Mouse (Mus musculus) midbrain, embryonic 14.5 days (tissue): ENCODE data around the gene Bmper. TPM values are rescaled to one million over a fixed set of nuclear protein-coding genes. Genes with fewer than 3 reads are reported as not detected.

Source experiments
- ATAC-seq: fragments of 200-750 bp; cut with Nextera tagmentation; 2 replicates; pipeline ENCODE4 v1.8.0; 2017; ENCODE audit warnings: moderate number of reproducible peaks, moderate library complexity; ENCODE audit not compliant: low FRiP score, low TSS enrichment
- DNase-seq: peaks from one replicate; pipeline ENCODE4 v3.0.0-alpha.2; 2015
- H3K27ac ChIP-seq: fragments of 300-500 bp; sonication (generic); replicated peaks from 2 replicates; pipeline ENCODE4 v1.5.1; 2014; ENCODE audit warnings: mild to moderate bottlenecking, low read depth, low read length, moderate library complexity
- H3K27me3 ChIP-seq: fragments of 300-500 bp; sonication (generic); 2 replicates; pipeline ENCODE4 v1.6.1; 2014; ENCODE audit warnings: low read length, control low read depth, mixed read lengths; ENCODE audit not compliant: control insufficient read depth, insufficient read depth
- H3K36me3 ChIP-seq: fragments of 300-500 bp; sonication (generic); 2 replicates; pipeline ENCODE4 v1.6.1; 2014; ENCODE audit warnings: low read length, control low read depth; ENCODE audit not compliant: control insufficient read depth, insufficient read depth
- H3K4me1 ChIP-seq: fragments of 300-500 bp; sonication (generic); 2 replicates; pipeline ENCODE4 v1.6.1; 2014; ENCODE audit warnings: mild to moderate bottlenecking, antibody characterized with exemption, low read length, control low read depth; ENCODE audit not compliant: control insufficient read depth, insufficient read depth
- H3K4me2 ChIP-seq: fragments of 300-500 bp; sonication (generic); 2 replicates; pipeline ENCODE4 v1.6.1; 2014; ENCODE audit warnings: mild to moderate bottlenecking, low read length, moderate library complexity
- H3K4me3 ChIP-seq: fragments of 300-500 bp; sonication (generic); replicated peaks from 2 replicates; pipeline ENCODE4 v1.5.1; 2014; ENCODE audit warnings: low read depth, low read length
- H3K9ac ChIP-seq: fragments of 300-500 bp; sonication (generic); replicated peaks from 2 replicates; pipeline ENCODE4 v1.6.1; 2014; ENCODE audit warnings: mild to moderate bottlenecking, low read length, moderate library complexity
- H3K9me3 ChIP-seq: fragments of 300-500 bp; sonication (generic); 2 replicates; pipeline ENCODE4 v1.6.1; 2016; ENCODE audit warnings: low read length, control low read depth, mixed read lengths; ENCODE audit not compliant: control insufficient read depth
- WGBS: fragments of 180-500 bp; shearing (Covaris S2); extraction: QIAGEN DNeasy Blood & Tissue Kit; methylation state at CpG from one replicate; pipeline ENCODE4 v1.1.7; 2014; 5-methylcytosine and 5-hydroxymethylcytosine counted together
- polyA plus RNA-seq: library from polyadenylated mRNA; unstranded; fragments of >200 nt; fragmentation: Nextera tagmentation; extraction: Ambion mirVana; gene quantifications from 2 replicates; pipeline ENCODE4 v1.2.1, GENCODE M21; 2014

Gene Bmper
- polyA plus RNA-seq, 1 experiment from 2014 or later, result 5.3 TPM

DNA sequence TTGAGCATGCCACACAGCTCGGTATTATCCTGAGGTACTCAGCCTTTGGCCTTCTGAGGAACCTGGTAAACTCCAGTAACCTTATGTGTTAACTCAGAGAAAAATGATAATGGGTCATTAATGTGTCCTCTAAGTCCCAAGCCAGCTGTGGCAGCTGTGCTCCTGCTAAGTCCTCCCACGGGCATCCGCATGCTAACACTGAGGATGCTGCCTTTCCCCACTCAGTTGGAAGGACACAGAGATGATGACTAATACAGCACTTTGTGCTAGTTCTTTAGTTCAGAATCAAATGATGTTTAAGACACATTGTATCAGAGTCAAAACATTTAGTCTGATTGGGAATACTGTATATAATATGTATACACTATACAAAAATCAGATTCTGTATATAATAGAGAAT is 39.0 kb downstream of the Bmper start:
- Histone ChIP-seq H3K9me3 (peaks cover 3% of the 10 kb centered on the region; the same call in 1 of the 2 replicates), H3K4me2 (no peak overlapping the region), H3K4me3 (no peak overlapping the region), H3K36me3 (no peaks in the 10 kb centered on the region), H3K9ac (no peak overlapping the region), H3K4me1 (no peaks in the 10 kb centered on the region), H3K27me3 (no peaks in the 10 kb centered on the region), H3K27ac (no peak overlapping the region)
- ATAC-seq (no peak), DNase-seq (no peak)
- 90% methylated on average over 3 of the region's 3 CpGs for WGBS

DNA sequence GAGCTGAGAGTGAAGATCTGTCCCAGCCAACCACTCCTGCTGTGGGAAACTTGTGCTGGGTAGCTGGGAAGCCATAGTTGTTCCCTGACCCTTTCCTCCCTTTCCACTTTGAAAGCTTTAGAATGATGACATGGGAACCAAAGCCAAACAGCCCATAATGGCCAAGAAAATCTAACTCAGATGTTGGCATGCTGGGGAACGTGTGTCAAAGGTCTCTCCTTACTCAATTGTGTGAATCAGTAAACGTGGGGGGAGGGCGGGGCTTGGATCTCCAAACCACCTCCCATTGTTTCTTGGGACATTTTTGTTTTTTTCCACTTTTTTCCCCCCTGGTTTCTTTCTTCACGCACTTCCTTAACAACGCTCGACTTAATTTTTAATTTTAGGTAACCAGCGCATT is 40.0 kb downstream of the Bmper start:
- Histone ChIP-seq H3K27ac (no peak overlapping the region), H3K9ac (no peak overlapping the region), H3K4me3 (no peak overlapping the region), H3K4me1 (no peaks in the 10 kb centered on the region), H3K4me2 (no peak overlapping the region), H3K36me3 (no peaks in the 10 kb centered on the region), H3K9me3 (peaks cover 3% of the 10 kb centered on the region; the same call in 1 of the 2 replicates), H3K27me3 (no peaks in the 10 kb centered on the region)
- DNase-seq (no peak), ATAC-seq (no peak)
- 85% methylated on average over 7 of the region's 7 CpGs for WGBS

- Histone ChIP-seq H3K27ac (no peak overlapping the region), H3K4me3 (no peak overlapping the region), H3K9ac (no peak overlapping the region), H3K4me1 (no peaks in the 10 kb centered on the region), H3K27me3 (no peaks in the 10 kb centered on the region), H3K36me3 (no peaks in the 10 kb centered on the region), H3K9me3 (no peaks in the 10 kb centered on the region), H3K4me2 (no peak overlapping the region)
- 93% methylated on average over 4 of the region's 4 CpGs for WGBS
- DNase-seq, result no peak
- ATAC-seq, result no peak
Observed at GRCm38 (mm10) chr9:23264471-23264870, 41.6 kb downstream of the Bmper start.

DNA sequence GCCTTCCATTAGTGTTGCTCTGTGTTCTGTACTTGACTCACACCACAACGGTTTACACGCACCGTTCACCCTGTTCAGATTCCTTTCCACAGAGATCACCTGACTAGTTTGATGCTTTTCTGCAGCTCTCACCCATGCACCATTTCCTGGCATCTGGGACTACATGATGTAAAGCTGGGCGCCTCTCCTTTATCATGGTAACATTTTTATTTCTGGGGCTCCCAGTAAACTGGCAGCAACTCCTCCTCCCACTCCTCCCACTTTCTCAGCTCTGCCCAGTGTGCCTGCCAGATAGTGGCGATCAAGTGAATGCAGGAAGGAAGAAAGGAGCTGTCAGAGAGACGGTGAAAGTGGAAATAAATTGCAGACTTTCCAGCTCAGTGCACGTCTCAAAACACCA is 45.7 kb downstream of the Bmper start:
- Histone ChIP-seq H3K27ac (no peak overlapping the region), H3K9me3 (no peaks in the 10 kb centered on the region), H3K27me3 (no peaks in the 10 kb centered on the region), H3K4me1 (no peaks in the 10 kb centered on the region), H3K4me2 (no peak overlapping the region), H3K9ac (no peak overlapping the region), H3K36me3 (no peaks in the 10 kb centered on the region), H3K4me3 (no peak overlapping the region)
- WGBS, result 67% methylated on average over 7 of the region's 7 CpGs
- DNase-seq (peak; percentile 14), ATAC-seq (no peak)

GRCm38 (mm10) chr9:23269087-23269486 is 46.2 kb downstream of the Bmper start:
- no peaks in the 10 kb centered on the region for H3K9me3 ChIP-seq
- no peak overlapping the region for H3K4me2 ChIP-seq
- no peak overlapping the region for H3K9ac ChIP-seq
- H3K27ac ChIP-seq, result no peak overlapping the region
- no peaks in the 10 kb centered on the region for H3K36me3 ChIP-seq
- WGBS, result 77% methylated on average over 2 of the region's 2 CpGs
- H3K4me3 ChIP-seq, result no peak overlapping the region
- H3K4me1 ChIP-seq, result no peaks in the 10 kb centered on the region
- ATAC-seq (no peak), DNase-seq (no peak)
- H3K27me3 ChIP-seq, result no peaks in the 10 kb centered on the region

GRCm38 (mm10) chr9:23276244-23276643 is 53.4 kb downstream of the Bmper start:
- DNase-seq (no peak), ATAC-seq (no peak)
- Histone ChIP-seq H3K4me1 (no peaks in the 10 kb centered on the region), H3K36me3 (no peaks in the 10 kb centered on the region), H3K9ac (no peak overlapping the region), H3K27me3 (no peaks in the 10 kb centered on the region), H3K9me3 (no peaks in the 10 kb centered on the region), H3K4me3 (no peak overlapping the region), H3K27ac (no peak overlapping the region), H3K4me2 (no peak overlapping the region)
- whole genome bisulfite sequencing, result 87% methylated on average over 4 of the region's 4 CpGs

- ATAC-seq, result no peak
- no peaks in the 10 kb centered on the region for H3K4me1 ChIP-seq
- H3K27ac ChIP-seq, result no peak overlapping the region
- 93% methylated on average over 4 of the region's 4 CpGs for WGBS
- H3K4me2 ChIP-seq, result no peak overlapping the region
- H3K27me3 ChIP-seq, result no peaks in the 10 kb centered on the region
- H3K9me3 ChIP-seq, result no peaks in the 10 kb centered on the region
- DNase-seq, result no peak
- H3K9ac ChIP-seq, result no peak overlapping the region
- no peaks in the 10 kb centered on the region for H3K36me3 ChIP-seq
- H3K4me3 ChIP-seq, result no peak overlapping the region
Observed at GRCm38 (mm10) chr9:23284940-23285460, 62.1 kb downstream of the Bmper start.

DNA sequence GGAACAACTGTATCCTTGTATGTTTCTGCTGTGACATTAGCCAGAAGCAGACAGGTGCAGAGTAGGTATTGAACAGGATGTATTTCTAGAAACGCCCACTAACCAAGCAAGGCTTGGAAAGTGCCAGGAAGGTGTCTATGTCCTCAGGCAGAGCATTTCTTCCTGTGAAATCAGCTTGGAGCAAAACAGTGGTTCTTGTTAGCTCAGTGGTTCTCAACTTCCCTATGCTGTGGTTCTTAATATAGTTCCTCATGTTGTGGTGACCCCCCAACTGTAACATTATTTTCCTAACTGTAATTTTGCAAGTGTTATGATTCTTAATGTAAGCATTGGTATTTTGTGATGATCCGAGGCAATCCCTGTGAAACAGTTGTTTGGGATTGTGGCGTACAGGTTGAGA is 70.7 kb downstream of the Bmper start:
- Histone ChIP-seq H3K9ac (no peak overlapping the region), H3K27ac (no peak overlapping the region), H3K4me2 (no peak overlapping the region), H3K27me3 (no peaks in the 10 kb centered on the region), H3K9me3 (no peaks in the 10 kb centered on the region), H3K4me1 (no peaks in the 10 kb centered on the region), H3K36me3 (no peaks in the 10 kb centered on the region), H3K4me3 (no peak overlapping the region)
- DNase-seq (no peak), ATAC-seq (no peak)
- WGBS, result 92% methylated on average over 3 of the region's 3 CpGs

GRCm38 (mm10) chr9:23295569-23295968 is 72.7 kb downstream of the Bmper start:
- WGBS, result 90% methylated on average over 6 of the region's 6 CpGs
- H3K9me3 ChIP-seq, result no peaks in the 10 kb centered on the region
- ATAC-seq, result no peak

More at GRCm38 (mm10) chr9:23295569-23295968, 72.7 kb downstream of the Bmper start:
- Histone ChIP-seq H3K27ac (no peak overlapping the region), H3K36me3 (no peaks in the 10 kb centered on the region), H3K4me2 (no peak overlapping the region), H3K9ac (no peak overlapping the region), H3K27me3 (no peaks in the 10 kb centered on the region), H3K4me3 (no peak overlapping the region), H3K4me1 (no peaks in the 10 kb centered on the region)
- DNase-seq, result no peak
